Mouse (Mus musculus) left cerebral cortex, adult 11 months (tissue): ENCODE measurements around the gene Kndc1.

ENCODE experiments used
- DNase-seq: peaks from one replicate; pipeline ENCODE4 v3.0.0; 2022; ENCODE audit warnings: low spot score

The Kndc1 gene

DNA sequence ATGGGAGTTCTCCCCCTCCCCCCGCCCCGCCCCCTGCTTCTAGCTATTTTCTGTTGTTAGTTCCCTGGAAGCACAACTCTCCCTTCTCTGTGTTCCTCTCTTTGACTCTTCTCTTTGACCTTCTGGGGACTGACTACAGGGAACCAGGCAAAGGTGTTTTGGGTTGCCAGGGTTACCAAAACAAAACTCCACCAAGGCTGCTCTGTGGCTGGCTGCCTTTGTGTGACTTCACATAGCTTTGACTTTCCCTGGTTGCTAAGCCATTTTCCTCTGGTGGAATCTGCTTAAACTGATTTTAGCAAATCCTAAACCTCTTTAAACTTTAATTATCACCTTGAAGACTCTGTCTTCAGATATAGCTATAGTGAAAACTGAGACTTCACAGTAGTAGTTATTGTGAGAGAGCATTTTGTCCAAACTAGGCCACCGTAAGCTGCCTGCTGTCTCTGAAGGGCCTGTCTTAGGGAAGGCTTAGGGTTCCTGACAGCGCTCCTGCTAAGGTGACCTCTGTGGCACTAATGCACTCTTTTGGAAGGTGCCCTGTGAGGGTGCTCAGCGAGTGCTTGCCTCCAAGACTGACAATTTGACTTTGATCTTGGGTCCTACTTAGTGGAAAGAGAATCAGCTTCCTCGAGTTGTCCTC is 57.6 kb downstream of the Kndc1 start:
- no peak for DNase-seq

DNA sequence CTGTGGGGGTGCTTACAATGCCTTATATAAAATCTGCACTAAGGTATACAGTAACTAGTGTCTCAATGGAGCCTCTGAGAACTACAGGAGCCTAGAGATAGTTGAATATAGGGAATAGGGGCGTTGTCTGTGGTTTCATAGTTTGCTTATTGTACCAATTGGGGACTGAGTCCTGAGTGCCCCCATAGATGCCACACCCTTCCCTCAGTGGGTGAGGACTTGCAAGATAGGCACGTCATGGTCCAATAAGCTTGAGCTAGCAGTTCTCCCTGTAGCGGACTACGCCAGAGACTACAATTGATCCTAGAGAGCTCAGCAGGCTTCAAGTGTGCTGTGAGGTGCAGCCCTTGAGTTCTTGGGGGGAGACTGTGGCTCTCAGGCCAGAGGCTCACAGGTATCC is 61.0 kb downstream of the Kndc1 start:
- no peak for DNase-seq

GRCm38 (mm10) chr7:139956658-139957057 is 62.2 kb downstream of the Kndc1 start:
- no peak for DNase-seq

DNA sequence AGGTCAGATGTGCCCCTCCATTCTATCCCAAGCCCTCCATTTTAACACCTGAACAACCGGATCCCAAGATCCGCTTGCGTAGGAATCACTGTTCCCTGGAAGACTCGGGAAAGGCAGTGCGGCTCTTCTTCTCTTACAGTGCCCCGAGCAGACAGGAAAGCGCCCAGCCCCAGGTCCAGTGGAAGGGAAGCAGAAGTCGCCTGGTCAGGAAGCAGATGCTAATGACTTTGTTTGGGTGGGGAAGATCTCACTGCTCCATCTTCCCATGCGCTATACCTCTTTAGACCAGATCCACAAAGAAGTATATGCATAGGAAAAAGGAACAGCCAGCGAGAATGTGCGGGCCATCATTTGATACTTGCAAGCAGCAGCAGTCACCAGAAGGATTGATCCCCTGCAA is 62.9 kb downstream of the Kndc1 start:
- no peak for DNase-seq

GRCm38 (mm10) chr7:139957958-139958357 is 63.5 kb downstream of the Kndc1 start:
- no peak for DNase-seq

- DNase-seq, result no peak
Observed at GRCm38 (mm10) chr7:139961141-139961540, 66.6 kb downstream of the Kndc1 start.

- no peak for DNase-seq
Observed at GRCm38 (mm10) chr7:139963814-139964213, 69.3 kb downstream of the Kndc1 start.

GRCm38 (mm10) chr7:139967175-139967574 is 72.7 kb downstream of the Kndc1 start:
- DNase-seq, result no peak

DNA sequence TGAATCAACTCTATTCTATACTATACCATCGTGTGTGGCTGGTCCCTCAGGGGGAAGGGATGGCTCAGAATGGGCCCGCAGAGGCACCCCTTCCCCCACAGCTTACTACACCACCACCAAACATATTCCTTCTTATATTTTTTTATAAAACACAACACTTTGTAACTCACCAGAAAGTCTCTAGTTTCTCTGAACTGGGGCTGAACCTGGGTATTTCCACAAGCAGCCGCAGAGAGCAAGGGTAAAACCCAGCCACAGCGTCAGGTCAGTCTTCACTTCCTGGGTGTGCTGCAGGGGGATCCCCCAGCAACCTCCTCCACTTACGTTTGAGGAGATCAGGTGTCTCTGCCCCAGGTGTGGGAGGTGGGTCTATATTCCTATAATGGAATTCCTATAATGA is 73.9 kb downstream of the Kndc1 start:
- DNase-seq, result no peak

DNA sequence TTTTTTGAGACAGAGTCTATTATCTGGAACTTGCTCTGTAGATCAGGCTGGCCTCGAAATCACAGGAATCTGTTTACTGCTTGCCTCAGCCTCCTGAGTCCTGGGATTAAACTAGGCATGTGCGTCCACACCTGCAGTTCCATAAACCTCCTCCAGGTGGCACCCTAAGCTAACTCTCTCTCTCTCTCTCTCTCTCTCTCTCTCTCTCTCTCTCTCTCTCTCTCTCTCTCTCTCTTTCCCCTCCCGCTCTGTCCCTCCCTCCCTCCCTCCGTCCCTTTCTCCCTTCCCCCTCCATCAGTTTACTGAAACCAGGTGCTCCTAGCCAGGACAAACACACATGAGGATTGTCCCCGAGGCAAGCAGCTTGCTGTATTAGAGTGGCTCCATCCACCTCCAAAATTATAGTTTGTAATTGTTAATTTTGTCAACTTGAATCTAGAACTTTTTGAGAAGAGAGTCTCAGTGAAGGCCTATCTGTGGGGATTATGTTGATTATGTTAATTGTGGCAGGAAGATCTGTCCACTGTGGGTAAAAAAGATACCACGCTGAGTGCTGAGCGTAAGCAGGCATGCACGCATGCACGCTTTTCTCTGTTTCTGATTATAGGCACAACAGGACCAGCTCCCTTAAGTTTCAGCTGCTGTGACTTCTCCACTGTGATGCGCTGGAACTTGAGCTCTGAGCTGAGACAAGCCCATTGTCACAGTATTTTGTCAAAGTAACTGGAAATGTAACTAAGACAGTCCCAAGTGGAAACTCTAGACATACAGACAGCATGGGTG is 75.0 kb downstream of the Kndc1 start:
- peak; percentile 78 for DNase-seq

- DNase-seq, result no peak
Observed at GRCm38 (mm10) chr7:139970216-139970919, 75.9 kb downstream of the Kndc1 start.

DNA sequence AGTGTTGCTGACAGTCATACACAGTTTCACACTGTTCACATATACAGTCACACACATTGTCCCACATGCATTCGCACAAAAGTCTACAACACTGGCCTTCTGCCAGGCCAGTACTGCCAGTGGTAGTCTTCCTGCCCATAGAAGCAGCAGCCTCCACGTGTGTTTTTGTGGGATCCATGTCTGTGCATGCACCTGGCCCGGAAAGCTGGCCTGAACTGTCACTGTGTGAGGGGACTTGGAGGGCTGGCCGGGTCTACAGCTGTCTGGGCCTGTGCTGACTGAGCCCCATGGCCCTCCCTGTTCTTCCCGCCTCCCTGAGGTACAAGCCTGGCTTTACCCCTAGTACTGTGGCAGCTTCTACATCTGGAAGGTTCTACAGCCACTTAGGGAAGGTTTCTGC is 76.5 kb downstream of the Kndc1 start:
- no peak for DNase-seq

DNA sequence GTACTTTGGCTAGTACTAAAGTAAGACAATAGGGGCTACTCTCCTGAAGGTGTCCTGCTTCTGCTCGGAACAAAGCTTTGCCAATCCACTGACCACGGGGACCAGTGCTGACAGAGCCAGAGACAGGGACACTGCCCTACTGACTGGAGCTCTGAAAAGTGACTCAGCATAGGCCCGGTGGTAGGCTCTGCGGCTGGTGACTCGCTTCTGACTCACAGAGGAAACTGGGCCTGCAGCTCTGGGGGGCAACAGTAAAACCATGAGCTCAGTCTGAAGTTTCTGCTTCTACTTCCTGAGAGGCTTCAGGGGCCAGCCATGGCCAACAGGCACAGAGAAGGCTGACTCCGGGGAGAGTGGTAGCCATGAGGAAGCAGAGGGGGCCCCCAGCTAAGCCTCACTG is 76.9 kb downstream of the Kndc1 start:
- DNase-seq, result no peak

DNA sequence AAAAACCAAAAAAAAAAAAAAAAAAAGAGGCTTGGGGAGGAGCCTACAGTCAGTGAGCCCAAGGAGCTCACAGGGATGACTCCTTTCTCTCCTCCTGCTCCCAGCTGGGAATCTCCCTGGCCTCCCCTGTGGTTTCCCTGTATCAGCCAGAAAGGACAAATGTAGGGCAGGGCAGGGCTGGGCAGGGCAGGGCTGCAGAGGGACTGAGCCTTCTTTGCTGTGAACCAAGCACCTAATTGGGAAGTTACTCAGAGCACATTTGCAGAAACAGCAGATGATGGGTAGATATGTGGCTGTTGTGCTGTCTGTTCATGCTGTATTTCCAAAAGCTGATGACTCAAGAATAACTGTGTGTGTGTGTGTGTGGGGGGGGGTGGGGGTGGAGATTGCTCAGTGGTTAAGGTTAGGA is 78.4 kb downstream of the Kndc1 start:
- DNase-seq, result no peak

- no peak for DNase-seq
Observed at GRCm38 (mm10) chr7:139974307-139974706, 79.8 kb downstream of the Kndc1 start.

GRCm38 (mm10) chr7:139975471-139975870 is 81.0 kb downstream of the Kndc1 start:
- no peak for DNase-seq

DNA sequence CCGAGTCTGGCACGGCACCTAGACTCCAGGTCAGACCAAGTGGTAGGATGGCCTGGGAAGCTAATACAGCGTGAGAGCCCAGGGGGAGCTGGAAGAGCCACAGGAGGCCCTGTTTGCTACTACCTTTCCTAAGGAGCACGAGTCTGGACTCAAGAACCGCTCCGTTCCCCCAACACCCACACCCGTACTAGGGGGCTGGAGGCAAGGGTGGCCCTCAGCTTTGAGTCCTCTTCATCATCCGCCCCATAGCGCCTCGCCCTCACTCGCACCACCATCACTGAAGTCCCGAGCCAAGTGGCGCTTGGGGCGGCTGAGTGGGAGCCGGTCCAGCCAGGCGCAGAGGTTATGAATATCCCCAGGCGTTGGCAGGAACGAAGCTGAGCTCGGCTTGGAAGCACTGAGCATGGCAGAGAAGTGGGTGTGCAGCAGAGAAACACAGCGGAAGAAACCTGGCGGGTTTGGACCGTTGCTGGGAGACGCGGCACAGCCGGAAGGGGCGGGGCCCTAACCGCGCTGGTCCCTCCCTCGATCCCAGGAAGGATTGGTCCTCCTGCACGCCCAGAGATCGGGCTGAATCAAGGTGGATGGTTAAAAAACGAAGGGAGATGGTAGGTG is 83.9 kb downstream of the Kndc1 start, which contains the start of gene 6430531B16Rik:
6430531B16Rik (minus strand) TSS at position 478 of the 615 bp plus-strand sequence.
- DNase-seq, result peak; percentile 82

DNA sequence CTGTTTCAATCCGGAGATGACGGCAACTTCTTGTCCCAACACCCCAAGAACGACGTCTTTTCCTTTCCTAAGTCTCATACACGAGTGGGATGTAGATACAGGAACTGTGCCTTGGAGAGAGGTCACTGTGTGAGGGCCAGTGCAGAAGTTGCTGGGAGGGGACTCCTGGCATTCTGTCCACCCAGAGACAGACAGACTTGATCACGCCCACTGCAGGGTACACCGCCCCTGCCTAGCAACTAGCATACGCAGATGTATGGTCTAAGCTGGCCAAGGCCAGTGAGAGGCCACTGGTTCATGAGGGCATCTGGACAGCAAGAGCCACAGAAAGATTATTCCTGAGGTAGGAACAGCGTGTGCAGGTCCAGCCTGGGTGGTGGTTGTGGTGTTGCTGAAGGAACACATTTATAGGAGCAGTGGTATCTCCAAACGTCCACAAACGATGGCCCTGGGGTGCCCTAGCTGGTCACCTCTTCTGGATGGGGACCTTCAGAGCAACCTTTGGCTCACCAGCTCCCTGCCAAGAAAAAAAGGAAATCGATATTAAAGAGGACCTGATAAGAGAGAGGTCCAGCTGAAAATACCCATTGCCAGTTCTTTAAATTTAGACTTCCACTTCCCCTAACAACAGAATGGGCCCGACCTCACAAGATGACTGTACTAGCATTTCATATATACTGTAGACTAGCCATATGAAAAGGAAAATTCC is 84.7 kb downstream of the Kndc1 start:
- no peak for DNase-seq

DNA sequence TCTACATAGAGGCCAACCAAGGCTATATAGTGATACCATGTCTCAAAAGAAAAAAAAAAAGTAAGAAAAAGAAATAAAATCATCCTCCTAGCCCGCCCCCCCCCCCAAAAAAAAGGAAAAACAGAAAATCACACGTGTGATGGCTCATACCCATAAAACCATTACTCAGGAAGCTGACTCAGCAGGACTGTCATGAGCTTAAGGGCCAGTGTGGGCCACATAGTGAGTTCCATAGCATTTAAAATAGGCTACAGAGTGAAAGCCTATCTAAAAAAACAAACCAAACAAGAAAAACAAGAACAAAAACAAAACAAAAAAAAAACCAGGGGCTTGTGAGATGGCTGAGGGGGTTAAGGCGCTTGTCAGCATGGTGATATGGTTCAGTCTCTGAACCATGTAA is 86.3 kb downstream of the Kndc1 start:
- no peak for DNase-seq

GRCm38 (mm10) chr7:139982058-139982457 is 87.6 kb downstream of the Kndc1 start:
- no peak for DNase-seq

DNA sequence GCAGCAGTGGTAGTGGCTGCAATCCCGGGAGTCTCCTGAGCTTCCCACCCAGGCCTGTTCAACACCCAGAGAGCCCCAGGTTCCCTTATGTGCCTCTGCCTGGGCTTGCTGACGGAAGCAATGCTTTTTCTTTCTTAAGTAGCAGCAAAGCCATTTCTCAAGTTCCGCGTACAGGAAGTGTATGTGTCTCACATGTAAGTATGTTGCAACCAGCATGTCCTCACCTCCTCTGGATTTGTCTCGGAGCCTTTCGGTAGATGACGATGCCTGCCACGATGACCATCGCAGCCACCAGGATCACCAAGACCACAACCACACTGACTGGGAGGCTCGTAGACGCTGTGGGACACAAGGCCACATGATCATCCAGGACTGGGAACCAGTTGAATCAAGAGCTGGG is 90.0 kb downstream of the Kndc1 start:
- DNase-seq, result no peak

DNA sequence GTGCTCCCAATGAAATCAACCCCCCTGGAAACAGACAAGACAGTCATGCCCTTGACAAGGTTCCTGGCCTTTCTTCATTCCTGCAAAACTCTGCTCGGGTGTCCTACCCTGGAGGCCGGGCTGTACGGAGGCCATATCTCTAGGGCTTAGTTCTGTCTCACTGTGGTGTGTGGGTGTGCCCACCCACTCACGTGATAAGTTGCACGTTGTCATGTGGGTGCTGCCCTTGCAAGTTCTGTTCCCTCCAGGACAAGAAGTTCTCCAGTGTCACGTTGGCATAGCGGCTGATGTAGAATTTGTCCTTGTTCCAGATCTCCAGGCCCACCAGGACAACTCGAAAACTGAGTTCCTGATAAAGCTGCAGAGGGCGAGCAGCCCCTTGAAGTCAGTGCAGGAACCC is 93.8 kb downstream of the Kndc1 start:
- no peak for DNase-seq
